Mouse (Mus musculus) stomach, embryonic 16.5 days (tissue): ENCODE measurements at regions not wholly inside any gene's neighbourhood (a gene's known extent, or its start where the extent isn't known, plus 50 kb on each side); places are given as distances from the start of the nearest gene placed in this dataset.

Experiments used
- ATAC-seq: fragments of 200-750 bp; cut with Nextera tagmentation; 2 replicates; pipeline ENCODE4 v1.8.0; 2017; ENCODE audit warnings: moderate number of reproducible peaks, moderate TSS enrichment; ENCODE audit not compliant: insufficient read depth, low FRiP score
- H3K27ac ChIP-seq: fragments of 300-500 bp; sonication (generic); 2 replicates; pipeline ENCODE4 v1.5.1; 2014; ENCODE audit warnings: low read length
- H3K27me3 ChIP-seq: fragments of 300-500 bp; sonication (generic); 2 replicates; pipeline ENCODE4 v1.6.1; 2014; ENCODE audit warnings: low read length, control low read depth, mixed read lengths; ENCODE audit not compliant: control insufficient read depth, insufficient read depth
- H3K36me3 ChIP-seq: fragments of 300-500 bp; sonication (generic); 2 replicates; pipeline ENCODE4 v1.6.1; 2014; ENCODE audit warnings: low read length; ENCODE audit not compliant: control insufficient read depth, insufficient read depth
- H3K4me1 ChIP-seq: fragments of 300-500 bp; sonication (generic); 2 replicates; pipeline ENCODE4 v1.6.1; 2014; ENCODE audit warnings: low read length, control low read depth, mixed read lengths; ENCODE audit not compliant: control insufficient read depth, insufficient read depth
- H3K4me2 ChIP-seq: fragments of 300-500 bp; sonication (generic); 2 replicates; pipeline ENCODE4 v1.6.1; 2014; ENCODE audit warnings: low read depth, low read length, mixed read lengths
- H3K4me3 ChIP-seq: fragments of 300-500 bp; sonication (generic); replicated peaks from 2 replicates; pipeline ENCODE4 v1.5.1; 2014; ENCODE audit warnings: mild to moderate bottlenecking, low read length
- H3K9ac ChIP-seq: fragments of 300-500 bp; sonication (generic); 2 replicates; pipeline ENCODE4 v1.6.1; 2014; ENCODE audit warnings: low read length
- H3K9me3 ChIP-seq: fragments of 300-500 bp; sonication (generic); replicated peaks from 2 replicates; pipeline ENCODE4 v1.6.1; 2016; ENCODE audit warnings: low read length, control low read depth; ENCODE audit not compliant: control insufficient read depth
- WGBS: fragments of 180-500 bp; shearing (Covaris S2); extraction: QIAGEN DNeasy Blood & Tissue Kit; methylation state at CpG from one replicate; pipeline ENCODE4 v1.1.7; 2014; 5-methylcytosine and 5-hydroxymethylcytosine counted together

GRCm38 (mm10) chr9:103940010-103940409 is 62.3 kb upstream of the Nphp3 start:
- Histone ChIP-seq H3K4me3 (no peak overlapping the region), H3K36me3 (no peaks in the 10 kb centered on the region), H3K9me3 (no peaks in the 10 kb centered on the region), H3K4me2 (no peak overlapping the region), H3K9ac (no peak overlapping the region), H3K4me1 (no peaks in the 10 kb centered on the region), H3K27ac (no peak overlapping the region), H3K27me3 (no peaks in the 10 kb centered on the region)
- WGBS: 88% methylated on average over 8 of the region's 8 CpGs
- ATAC-seq: no peak

DNA sequence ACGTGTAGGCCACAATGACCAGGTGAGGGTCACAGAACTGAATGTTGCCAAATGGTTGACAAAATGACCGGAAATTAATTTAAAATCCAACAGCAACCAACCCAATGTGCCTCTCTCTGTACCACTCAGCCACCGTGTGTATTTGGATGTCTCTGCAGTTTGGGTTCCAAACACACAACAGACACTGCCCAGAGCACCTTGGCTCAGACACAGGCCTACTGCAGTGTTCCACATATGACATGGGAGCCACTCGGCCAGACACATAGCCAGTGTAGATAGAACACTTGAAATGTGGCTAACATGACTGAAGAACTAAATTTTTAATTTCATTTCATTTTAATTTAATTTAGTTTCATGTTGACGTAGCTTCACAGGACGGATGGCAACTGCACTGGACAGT is 61.8 kb upstream of the Nphp3 start:
- 85% methylated on average over 6 of the region's 6 CpGs for WGBS
- no peak for ATAC-seq

DNA sequence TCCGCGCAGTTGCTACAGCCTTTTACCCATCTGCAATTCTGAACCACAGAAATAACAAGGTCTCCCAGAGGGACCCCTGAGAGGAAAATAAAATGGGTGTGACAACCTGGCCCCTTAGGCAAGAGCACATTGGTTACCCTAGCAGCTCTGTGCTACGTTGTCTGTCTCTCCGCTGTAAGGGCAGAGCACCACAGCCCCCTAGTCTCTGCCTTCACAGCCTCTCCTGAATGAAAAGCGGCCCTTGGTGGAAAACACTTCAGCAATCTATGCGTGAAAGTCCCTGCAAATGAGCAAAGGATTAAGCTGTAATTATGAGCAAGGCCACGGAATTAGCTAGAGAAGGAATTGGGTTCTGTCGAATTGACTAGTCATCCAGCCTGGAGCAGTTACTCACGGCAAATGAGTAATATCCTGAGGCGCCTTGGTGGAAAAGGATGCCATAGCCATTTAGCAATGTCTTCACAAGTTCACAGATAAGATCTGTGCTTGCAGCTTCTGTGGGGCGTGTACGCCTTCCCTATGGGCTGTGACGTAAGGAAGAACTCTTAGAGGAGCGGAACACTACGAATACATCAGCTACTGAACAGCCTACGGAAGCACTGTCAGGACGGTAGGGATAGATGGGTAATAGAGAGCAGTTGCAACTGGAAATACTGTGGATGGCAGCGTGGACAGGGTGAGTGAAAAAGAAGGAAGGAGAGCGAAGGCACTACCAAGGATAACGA is 61.0 kb upstream of the Nphp3 start:
- Histone ChIP-seq H3K4me1 (no peaks in the 10 kb centered on the region), H3K27ac (no peak overlapping the region), H3K4me3 (no peak overlapping the region), H3K27me3 (no peaks in the 10 kb centered on the region), H3K4me2 (no peak overlapping the region), H3K36me3 (no peaks in the 10 kb centered on the region), H3K9ac (no peak overlapping the region), H3K9me3 (no peaks in the 10 kb centered on the region)
- no peak for ATAC-seq
- WGBS: 87% methylated on average over 20 of the region's 20 CpGs

More for the DNA sequence above, 61.8 kb upstream of the Nphp3 start:
- no peak overlapping the region for H3K4me2 ChIP-seq
- H3K27ac ChIP-seq: no peak overlapping the region
- H3K4me1 ChIP-seq: no peaks in the 10 kb centered on the region
- no peaks in the 10 kb centered on the region for H3K36me3 ChIP-seq
- H3K9ac ChIP-seq: no peak overlapping the region
- H3K27me3 ChIP-seq: no peaks in the 10 kb centered on the region
- H3K4me3 ChIP-seq: no peak overlapping the region
- no peaks in the 10 kb centered on the region for H3K9me3 ChIP-seq

DNA sequence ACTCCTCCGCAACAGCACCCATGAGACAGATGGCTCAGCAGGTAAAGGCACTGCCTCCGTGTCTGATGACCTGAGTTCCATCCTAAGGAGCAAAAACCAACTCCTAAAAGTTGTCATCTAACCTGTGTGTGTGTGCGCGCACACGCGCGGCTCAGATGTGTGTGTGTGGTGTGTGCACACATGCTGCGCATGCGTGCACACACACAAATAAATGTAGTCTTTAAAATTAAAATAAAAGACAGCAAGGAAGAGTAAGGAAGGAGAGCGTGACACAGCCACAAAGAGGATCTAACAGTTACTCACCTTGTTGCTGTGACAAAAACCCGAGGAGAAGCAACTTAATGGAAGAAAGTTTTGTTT is 60.5 kb upstream of the Nphp3 start:
- ATAC-seq: no peak
- no peak overlapping the region for H3K4me2 ChIP-seq

DNA sequence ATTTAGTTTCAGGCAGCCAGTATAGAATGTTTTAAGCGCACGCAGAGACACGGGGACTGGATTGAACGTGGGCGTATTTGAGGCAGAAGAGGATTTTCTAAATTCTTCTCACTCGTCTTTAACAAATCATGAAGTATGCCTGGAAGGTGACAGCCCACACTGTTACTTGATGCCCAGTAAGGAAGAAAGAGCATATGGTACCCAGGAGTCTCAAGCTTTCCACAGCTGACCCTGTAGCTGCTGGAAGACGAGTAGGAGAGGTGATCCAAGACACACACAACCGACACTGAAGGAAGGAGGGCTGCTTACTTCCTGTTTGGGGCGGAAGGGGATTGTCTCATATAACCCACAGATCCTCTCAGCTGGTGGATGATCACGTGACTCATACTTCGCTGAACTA is 56.9 kb upstream of the Nphp3 start:
- ATAC-seq: no peak
- Histone ChIP-seq H3K4me3 (no peak overlapping the region), H3K4me2 (no peak overlapping the region), H3K27me3 (no peaks in the 10 kb centered on the region), H3K9me3 (no peaks in the 10 kb centered on the region), H3K36me3 (no peaks in the 10 kb centered on the region), H3K9ac (no peak overlapping the region), H3K27ac (no peak overlapping the region), H3K4me1 (no peaks in the 10 kb centered on the region)
- WGBS: 81% methylated on average over 11 of the region's 11 CpGs

More for the DNA sequence above, 60.5 kb upstream of the Nphp3 start:
- Histone ChIP-seq H3K9me3 (no peaks in the 10 kb centered on the region), H3K9ac (no peak overlapping the region), H3K27me3 (no peaks in the 10 kb centered on the region), H3K36me3 (no peaks in the 10 kb centered on the region), H3K4me3 (no peak overlapping the region), H3K4me1 (no peaks in the 10 kb centered on the region), H3K27ac (no peak overlapping the region)
- 91% methylated on average over 11 of the region's 11 CpGs for WGBS

GRCm38 (mm10) chr9:103951799-103952198 is 50.5 kb upstream of the Nphp3 start:
- no peak for ATAC-seq
- Histone ChIP-seq H3K27me3 (no peaks in the 10 kb centered on the region), H3K27ac (no peak overlapping the region), H3K4me1 (no peaks in the 10 kb centered on the region), H3K9me3 (no peaks in the 10 kb centered on the region), H3K9ac (no peak overlapping the region), H3K4me3 (no peak overlapping the region), H3K4me2 (no peak overlapping the region), H3K36me3 (no peaks in the 10 kb centered on the region)
- WGBS: 90% methylated on average over 8 of the region's 8 CpGs
